Mouse (Mus musculus) CH12.LX (cell line): ENCODE data around the gene Nhej1. TPM values are rescaled to one million over a fixed set of nuclear protein-coding genes. Genes with fewer than 3 reads are reported as not detected.
A peak's percentile ranks its signal among the peaks of the same experiment; 100 is the strongest.

ENCODE experiments used
- DNase-seq: peaks from one replicate; pipeline ENCODE4 v3.0.0-alpha.2; 2013; ENCODE audit errors: extremely low read depth
- H3K27ac ChIP-seq: 2 replicates; pipeline ENCODE4 v1.5.1; 2012; ENCODE audit warnings: low read depth, mild to moderate bottlenecking, control low read depth, moderate library complexity; ENCODE audit not compliant: insufficient read depth
- H3K27me3 ChIP-seq: replicated peaks from 2 replicates; pipeline ENCODE3; 2012; ENCODE audit warnings: inconsistent platforms
- H3K36me3 ChIP-seq, 2 experiments: replicated peaks in 1 of 2; 2 replicates each; pipeline versions ENCODE3 to v1.6.1; 2012; ENCODE audit warnings: inconsistent platforms in 1 of 2, low read length in 1 of 2, mild to moderate bottlenecking in 1 of 2, mixed read lengths in 1 of 2, moderate library complexity in 1 of 2; ENCODE audit not compliant: control insufficient read depth in 1 of 2, insufficient read depth in 1 of 2
- H3K4me1 ChIP-seq, 2 experiments: 2 replicates each; pipeline ENCODE4 v1.6.1; 2012; ENCODE audit warnings: inconsistent platforms in 1 of 2, moderate library complexity in 1 of 2; ENCODE audit not compliant: insufficient read depth in 2 of 2, control insufficient read depth in 1 of 2
- H3K4me2 ChIP-seq: 2 replicates; pipeline ENCODE4 v1.6.1; 2012; ENCODE audit warnings: low read depth, mild to moderate bottlenecking, control low read depth; ENCODE audit not compliant: poor library complexity, insufficient read depth, severe bottlenecking
- H3K4me3 ChIP-seq, 3 experiments: fragments of 150-350 bp in 1 of 3; sonication (generic) in 1 of 3; replicated peaks in 1 of 3; 2 replicates each; pipeline versions ENCODE3 to v1.5.1; 2011 to 2012; ENCODE audit warnings: low read depth in 2 of 3, low read length in 2 of 3, mild to moderate bottlenecking in 2 of 3, moderate library complexity in 2 of 3, control low read depth in 1 of 3, improper control_type of control experiment in 1 of 3, inconsistent platforms in 1 of 3, mixed read lengths in 1 of 3; ENCODE audit not compliant: poor library complexity in 1 of 3
- H3K79me2 ChIP-seq: replicated peaks from 2 replicates; pipeline ENCODE4 v1.6.1; 2012; ENCODE audit warnings: mild to moderate bottlenecking, moderate library complexity; ENCODE audit not compliant: control insufficient read depth, poor library complexity, insufficient read depth, severe bottlenecking; ENCODE audit errors: extremely low read depth
- H3K9ac ChIP-seq: 2 replicates; pipeline ENCODE4 v1.6.1; 2012; ENCODE audit warnings: low read depth, mild to moderate bottlenecking, control low read depth, moderate library complexity; ENCODE audit not compliant: insufficient read depth
- H3K9me3 ChIP-seq: replicated peaks from 2 replicates; pipeline ENCODE3; 2012; ENCODE audit warnings: low read length, inconsistent platforms, mixed read lengths
- CHD2 ChIP-seq: IDR thresholded peaks from 2 replicates; pipeline ENCODE4 v1.6.1; 2011; ENCODE audit warnings: low read length, improper control_type of control experiment
- CTCF ChIP-seq, 2 experiments: IDR thresholded peaks in 1 of 2; conservative IDR thresholded peaks in 1 of 2; 2 replicates each; pipeline ENCODE4 v1.5.1; 2011 to 2012; ENCODE audit warnings: low read depth in 2 of 2, low read length in 2 of 2, improper control_type of control experiment in 1 of 2, inconsistent platforms in 1 of 2, mild to moderate bottlenecking in 1 of 2, moderate library complexity in 1 of 2
- E2F4 ChIP-seq: IDR thresholded peaks from 2 replicates; pipeline ENCODE4 v1.6.1; 2011; ENCODE audit warnings: low read depth, low read length, improper control_type of control experiment; ENCODE audit not compliant: insufficient replicate concordance
- ELF1 ChIP-seq: IDR thresholded peaks from 2 replicates; pipeline ENCODE4 v1.6.1; 2014; ENCODE audit warnings: low read depth, mild to moderate bottlenecking, inconsistent platforms, low read length, improper control_type of control experiment
- EP300 ChIP-seq: IDR thresholded peaks from 2 replicates; pipeline ENCODE4 v1.6.1; 2011; ENCODE audit warnings: low read length, improper control_type of control experiment
- ETS1 ChIP-seq: conservative IDR thresholded peaks from 2 replicates; pipeline ENCODE4 v1.6.1; 2012; ENCODE audit warnings: low read depth, mild to moderate bottlenecking, inconsistent platforms, low read length, improper control_type of control experiment, moderate library complexity
- GABPA ChIP-seq: IDR thresholded peaks from 2 replicates; pipeline ENCODE4 v1.6.1; 2012; ENCODE audit warnings: low read depth, low read length, improper control_type of control experiment, inconsistent platforms; ENCODE audit not compliant: insufficient replicate concordance
- HCFC1 ChIP-seq: IDR thresholded peaks from 2 replicates; pipeline ENCODE4 v1.6.1; 2012; ENCODE audit warnings: low read depth, mild to moderate bottlenecking, inconsistent platforms, low read length, improper control_type of control experiment
- IRF4 ChIP-seq: IDR thresholded peaks from 2 replicates; pipeline ENCODE4 v1.6.1; 2014; ENCODE audit warnings: low read depth, mild to moderate bottlenecking, inconsistent platforms, low read length, improper control_type of control experiment
- JUN ChIP-seq: IDR thresholded peaks from 2 replicates; pipeline ENCODE4 v1.6.1; 2011; ENCODE audit warnings: low read depth, mild to moderate bottlenecking, low read length, improper control_type of control experiment, moderate library complexity; ENCODE audit not compliant: insufficient read depth
- JUND ChIP-seq: conservative IDR thresholded peaks from 2 replicates; pipeline ENCODE4 v1.6.1; 2011; ENCODE audit warnings: low read depth, low read length, improper control_type of control experiment
- KAT2A ChIP-seq: IDR thresholded peaks from 2 replicates; pipeline ENCODE4 v1.6.1; 2012; ENCODE audit warnings: low read length, improper control_type of control experiment, inconsistent platforms; ENCODE audit not compliant: insufficient replicate concordance
- MAX ChIP-seq: IDR thresholded peaks from 2 replicates; pipeline ENCODE4 v1.6.1; 2011; ENCODE audit warnings: low read length, improper control_type of control experiment
- MAZ ChIP-seq: IDR thresholded peaks from 2 replicates; pipeline ENCODE4 v1.6.1; 2012; ENCODE audit warnings: low read depth, mild to moderate bottlenecking, inconsistent platforms, low read length, improper control_type of control experiment, moderate library complexity
- MEF2A ChIP-seq: IDR thresholded peaks from 2 replicates; pipeline ENCODE4 v1.6.1; 2014; ENCODE audit warnings: low read depth, mild to moderate bottlenecking, inconsistent platforms, low read length, improper control_type of control experiment, borderline replicate concordance
- MYC ChIP-seq: IDR thresholded peaks from 2 replicates; pipeline ENCODE4 v1.6.1; 2011; ENCODE audit warnings: low read depth, mild to moderate bottlenecking, improper control_type of control experiment, low read length
- NELFE ChIP-seq: IDR thresholded peaks from 2 replicates; pipeline ENCODE4 v1.6.1; 2011; ENCODE audit warnings: low read depth, low read length, improper control_type of control experiment
- NRF1 ChIP-seq: IDR thresholded peaks from 2 replicates; pipeline ENCODE4 v1.6.1; 2014; ENCODE audit warnings: low read depth, mild to moderate bottlenecking, inconsistent platforms, low read length, improper control_type of control experiment, moderate library complexity
- PAX5 ChIP-seq: IDR thresholded peaks from 2 replicates; pipeline ENCODE4 v1.6.1; 2012; ENCODE audit warnings: low read length, inconsistent platforms, mixed read lengths
- POLR2A ChIP-seq: IDR thresholded peaks from 2 replicates; pipeline ENCODE4 v1.6.1; 2011; ENCODE audit warnings: low read depth, mild to moderate bottlenecking, improper control_type of control experiment, low read length
- POLR2AphosphoS2 ChIP-seq: IDR thresholded peaks from 2 replicates; pipeline ENCODE4 v1.6.1; 2011; ENCODE audit warnings: low read depth, low read length, improper control_type of control experiment
- RAD21 ChIP-seq: IDR thresholded peaks from 2 replicates; pipeline ENCODE4 v1.6.1; 2011; ENCODE audit warnings: low read depth, mild to moderate bottlenecking, low read length, improper control_type of control experiment, moderate library complexity
- RCOR1 ChIP-seq: conservative IDR thresholded peaks from 2 replicates; pipeline ENCODE4 v1.6.1; 2012; ENCODE audit warnings: low read depth, mild to moderate bottlenecking, inconsistent platforms, low read length, improper control_type of control experiment
- SIN3A ChIP-seq: IDR thresholded peaks from 2 replicates; pipeline ENCODE4 v1.6.1; 2012; ENCODE audit warnings: low read length, improper control_type of control experiment, inconsistent platforms
- TBP ChIP-seq: conservative IDR thresholded peaks from 2 replicates; pipeline ENCODE4 v1.6.1; 2011; ENCODE audit warnings: low read depth, low read length, improper control_type of control experiment
- TCF12 ChIP-seq: IDR thresholded peaks from 2 replicates; pipeline ENCODE4 v1.6.1; 2014; ENCODE audit warnings: low read depth, mild to moderate bottlenecking, inconsistent platforms, low read length, improper control_type of control experiment
- USF1 ChIP-seq: IDR thresholded peaks from 2 replicates; pipeline ENCODE4 v1.6.1; 2014; ENCODE audit warnings: low read depth, mild to moderate bottlenecking, inconsistent platforms, low read length, improper control_type of control experiment
- USF2 ChIP-seq: conservative IDR thresholded peaks from 2 replicates; pipeline ENCODE4 v1.6.1; 2011; ENCODE audit warnings: low read depth, low read length, improper control_type of control experiment
- ZKSCAN1 ChIP-seq: IDR thresholded peaks from 2 replicates; pipeline ENCODE4 v1.6.1; 2012; ENCODE audit warnings: low read depth, inconsistent platforms, low read length, improper control_type of control experiment, borderline replicate concordance
- ZMIZ1 ChIP-seq: IDR thresholded peaks from 2 replicates; pipeline ENCODE4 v1.6.1; 2012; ENCODE audit warnings: low read depth, mild to moderate bottlenecking, inconsistent platforms, low read length, improper control_type of control experiment
- ZNF384 ChIP-seq: IDR thresholded peaks from 2 replicates; pipeline ENCODE4 v1.6.1; 2012; ENCODE audit warnings: low read depth, low read length, improper control_type of control experiment, inconsistent platforms
- dilution Hi-C: fragments of 300-500 bp; cut with MboI; formaldehyde crosslinking; loops from 2 replicates; pipeline ENCODE4 v1.14.3; 2020; ENCODE audit warnings: low sequenced_read_pairs; ENCODE audit not compliant: extremely low pct_unique_long_range_greater_than_20kb, extremely low pct_ligation_motif_present
- in situ Hi-C: fragments of 300-500 bp; cut with MboI; formaldehyde crosslinking; loops from 3 replicates; pipeline ENCODE4 v1.14.3; 2019; ENCODE audit warnings: low sequenced_read_pairs, low pct_ligation_motif_present, low pct_unique_long_range_greater_than_20kb, mixed read lengths
- polyA plus RNA-seq: library from polyadenylated mRNA; unstranded; fragments of >175 nt; gene quantifications from 2 replicates; pipeline ENCODE4 v1.2.1, GENCODE M21; 2012; ENCODE audit warnings: low read depth; ENCODE audit not compliant: insufficient read length
- total RNA-seq, 2 experiments: library from RNA; depleted of rRNA; stranded (reverse); fragments of 300-350 nt in 1 of 2; fragments of >200 nt in 1 of 2; gene quantifications; 2 replicates each; pipeline ENCODE4 v1.2.3; 2012 to 2014

The Nhej1 gene
- total and polyA plus RNA-seq, 3 experiments, result 2.8 to 4.0 (median 3.7) TPM

DNA sequence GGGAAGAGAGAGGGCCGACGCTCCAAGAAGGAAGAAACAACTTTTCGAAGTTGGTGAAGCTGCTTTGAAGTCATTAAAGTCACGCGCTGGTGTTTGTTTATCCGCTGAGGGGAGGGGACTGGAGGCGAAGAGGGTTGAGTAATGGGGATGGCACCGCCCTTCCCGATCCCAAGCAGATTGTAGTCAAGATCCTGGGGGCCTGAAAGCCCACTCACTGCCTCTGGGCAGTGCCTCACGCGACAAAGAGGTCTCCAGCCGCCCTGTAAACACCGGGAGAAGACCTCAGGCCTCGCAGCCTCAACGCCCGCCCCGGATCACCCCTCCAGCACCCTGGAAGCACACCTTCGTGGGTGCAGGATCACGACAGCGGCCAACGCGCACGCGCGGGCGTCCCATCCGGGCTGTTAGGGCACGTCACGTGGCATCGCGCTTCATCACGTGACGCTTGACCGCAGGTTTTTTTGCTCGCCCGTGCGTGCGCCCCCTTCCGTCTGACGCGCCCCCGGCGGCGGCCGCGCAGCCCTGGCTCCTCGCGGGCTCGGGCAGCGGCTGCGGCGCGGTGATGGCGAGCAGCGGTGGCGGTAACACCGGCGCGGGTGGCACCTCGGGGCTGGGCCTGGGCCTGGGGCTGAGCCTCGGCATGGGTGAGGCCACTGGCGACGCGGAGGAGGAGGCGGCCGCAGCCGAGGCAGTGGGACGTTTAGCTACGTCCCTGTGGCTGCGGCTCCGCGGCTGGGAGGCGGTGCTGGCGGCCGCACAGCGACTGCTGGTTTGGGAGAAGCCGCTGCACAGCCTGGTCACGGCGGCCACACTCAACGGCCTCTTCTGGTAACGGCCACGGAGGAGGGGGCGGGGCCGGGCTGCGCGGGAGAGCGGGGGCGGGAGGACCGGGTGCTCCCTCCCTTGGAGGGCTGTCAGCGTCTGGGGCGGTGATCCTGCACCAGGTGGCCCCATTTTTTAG, 17.6 kb upstream of the Nhej1 start, which contains the start of the genes Cnppd1 and Retreg2 (continued):
- TF ChIP-seq HCFC1 (peak; percentile 77), MEF2A (peak; percentile 45; the same call in 1 of the 2 replicates), E2F4 (no peak), POLR2AphosphoS2 (no peak; the same call in 1 of the 2 replicates), IRF4 (peak; percentile 63), USF2 (peak; percentile 99), ZMIZ1 (peak; percentile 88), PAX5 (no peak), JUN (no peak), TBP (peak; percentile 71; the same call in 1 of the 2 replicates), GABPA (no peak), ZKSCAN1 (no peak), EP300 (no peak), MYC (no peak; the same call in 1 of the 2 replicates), ZNF384 (peak; percentile 89)

- Histone ChIP-seq H3K4me1 (peaks cover 2 to 30% of the 10 kb centered on the region in 2 experiments; a peak in 2 of 4 replicates), H3K9ac (peak overlapping the region; percentile 74), H3K9me3 (no peaks in the 10 kb centered on the region), H3K4me2 (peak overlapping the region; percentile 43; the same call in 1 of the 2 replicates), H3K27me3 (no peaks in the 10 kb centered on the region), H3K36me3 (peaks cover 45 to 63% of the 10 kb centered on the region in 2 experiments), H3K4me3 (peak overlapping the region; percentile 82 to 93 (median 85)), H3K27ac (peak overlapping the region; percentile 55; the same call in 1 of the 2 replicates), H3K79me2 (no peaks in the 10 kb centered on the region)
- DNase-seq, result no peak
- dilution Hi-C loops (no loop called here), in situ Hi-C loops (no loop called here)
- TF ChIP-seq KAT2A (no peak), MAZ (no peak), NELFE (peak; percentile 28; the same call in 1 of the 2 replicates), USF2 (no peak), MAX (no peak), CHD2 (no peak), GABPA (no peak), MYC (0 out of 2 replicates have a peak, but pooled peaks have one; percentile 23), E2F4 (no peak), EP300 (no peak), SIN3A (peak; percentile 61), ELF1 (peak; percentile 86), POLR2AphosphoS2 (no peak; the same call in 1 of the 2 replicates), JUND (no peak), CTCF (conservative IDR thresholded peaks at IDR 0.05 in 1 of 2, IDR thresholded peaks at IDR 0.05 in 1 of 2; ENCODE audit: low read depth in 2 of 2, low read length in 2 of 2) (no peak), USF1 (no peak), JUN (no peak), ZKSCAN1 (no peak), ZMIZ1 (no peak), ETS1 (no peak), TBP (no peak), IRF4 (peak; percentile 20; the same call in 1 of the 2 replicates), TCF12 (peak; percentile 66; the same call in 1 of the 2 replicates), ZNF384 (no peak), POLR2A (peak; percentile 66), RAD21 (no peak), NRF1 (peak; percentile 51; the same call in 1 of the 2 replicates), RCOR1 (no peak)
Measured at GRCm38 (mm10) chr1:75141486-75142190, 16.6 kb upstream of the Nhej1 start.
